Mouse (Mus musculus) frontal cortex, postnatal 36 days (tissue): ENCODE data around the gene Rpl23.
"Not testable (repeated sequence)": the region's sequence is repeated elsewhere in the genome, so short reads cannot be mapped to it uniquely, and the experiment has no call there.

Experiments
- DNase-seq, 2 experiments: peaks; one replicate each; pipeline ENCODE4 v3.0.0; 2022; ENCODE audit warnings: low spot score in 2 of 2

Gene Rpl23

DNA sequence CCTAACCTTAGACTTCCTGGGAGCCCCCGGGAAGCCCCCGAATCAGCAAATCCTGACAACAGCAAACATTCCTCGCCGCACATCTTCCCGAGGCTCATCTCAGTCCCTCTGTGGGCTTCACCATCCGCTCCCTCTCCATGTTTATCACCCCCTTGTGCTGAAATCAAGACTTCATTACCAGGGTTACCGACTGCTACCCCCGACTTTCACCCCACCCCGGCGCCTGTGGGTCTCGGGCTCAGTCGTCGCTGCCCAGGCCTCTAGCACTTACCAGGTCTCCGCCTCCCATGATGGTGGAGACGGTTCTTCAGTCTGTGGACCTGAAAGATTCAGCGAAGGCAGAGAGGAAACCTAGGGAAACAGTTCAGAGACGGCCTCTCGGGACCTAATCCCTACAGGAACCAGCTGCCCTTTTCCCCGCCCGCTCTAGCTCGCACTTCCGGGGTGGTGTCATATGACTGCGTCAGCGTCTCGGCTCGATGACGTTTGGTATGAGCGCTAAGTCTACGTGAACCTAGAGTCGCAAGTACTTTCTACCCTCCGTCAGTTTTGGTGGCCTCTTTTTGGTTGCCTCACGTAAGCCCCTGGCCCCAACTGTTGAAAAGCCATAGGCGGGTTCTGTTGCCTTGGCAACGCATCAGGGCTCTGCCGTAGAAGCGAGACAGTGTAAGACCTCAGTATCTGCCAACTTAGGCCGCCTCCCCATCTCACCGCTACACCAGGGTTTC, 15.9 kb downstream of the Rpl23 start, which contains the start of gene Cwc25:
Gene Cwc25 (minus strand): TSS at position 403 of the 728 bp plus-strand sequence.
- peak; percentile 96 to 99 for DNase-seq

DNA sequence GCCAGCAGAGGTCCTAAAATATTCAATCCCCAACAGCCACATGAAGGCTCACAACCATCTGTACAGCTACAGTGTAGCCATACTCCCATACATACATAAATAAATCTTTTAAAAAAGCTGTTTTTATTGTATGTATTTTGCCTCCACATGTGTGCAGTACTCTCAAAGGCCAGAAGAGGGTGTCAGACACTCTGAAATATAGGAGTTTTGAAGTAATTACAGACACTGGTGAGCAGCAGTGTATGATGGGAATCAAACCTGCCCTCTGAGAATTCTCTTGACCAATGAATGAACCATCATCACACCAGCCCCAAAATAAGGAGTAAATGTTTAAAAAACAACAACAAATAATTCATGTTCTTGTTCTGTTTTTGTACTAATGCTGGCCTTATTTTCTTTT, 20.6 kb downstream of the Rpl23 start:
- DNase-seq = no peak

GRCm38 (mm10) chr11:97758942-97759341, 23.3 kb downstream of the Rpl23 start:
- DNase-seq = no peak

DNA sequence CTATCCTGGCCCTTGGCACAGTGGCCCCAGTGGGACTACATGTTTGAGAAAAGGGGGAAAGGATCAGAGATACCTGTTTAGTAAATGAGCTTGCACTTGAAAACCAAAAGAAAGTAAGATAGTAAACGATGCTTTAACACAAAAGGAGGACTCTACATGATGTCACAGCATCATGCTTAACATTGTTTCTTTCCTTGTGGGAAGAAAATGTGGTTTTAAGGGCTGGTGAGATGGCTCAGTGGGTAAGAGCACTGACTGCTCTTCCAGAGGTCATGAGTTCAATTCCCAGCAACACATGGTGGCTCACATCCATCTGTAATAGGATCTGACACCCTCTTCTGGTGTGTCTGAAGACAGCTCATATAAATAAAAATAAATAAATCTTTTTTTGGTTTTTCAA, 24.1 kb downstream of the Rpl23 start:
- DNase-seq = no peak

GRCm38 (mm10) chr11:97753277-97753676, 29.0 kb downstream of the Rpl23 start:
- DNase-seq = peak; percentile 63 to 75

GRCm38 (mm10) chr11:97748496-97748895, 33.7 kb downstream of the Rpl23 start:
- no peak for DNase-seq

DNA sequence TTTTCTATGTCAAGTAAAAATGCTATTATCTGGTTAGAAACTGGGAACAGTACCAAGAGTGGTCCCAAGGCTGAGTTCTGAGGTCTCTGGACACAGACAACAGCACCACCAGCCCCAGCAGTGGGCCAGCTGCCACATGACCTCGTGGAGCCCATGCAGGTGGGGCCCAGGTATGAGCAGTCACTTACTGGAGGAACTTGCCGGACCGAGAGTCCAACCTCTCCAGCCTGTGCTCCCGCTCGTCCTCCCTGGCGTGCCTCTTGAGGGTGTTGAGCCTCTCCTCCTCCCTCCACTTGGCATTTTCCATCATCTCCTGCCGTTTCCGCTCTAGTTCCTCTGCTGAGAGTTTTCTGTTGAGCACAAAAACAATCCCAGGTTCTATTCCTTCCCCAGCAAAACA, 34.5 kb downstream of the Rpl23 start:
- DNase-seq = no peak

- DNase-seq = no peak
These were observed 36.9 kb downstream of the Rpl23 start for GRCm38 (mm10) chr11:97745331-97745721.

GRCm38 (mm10) chr11:97744718-97745330, 37.4 kb downstream of the Rpl23 start:
- DNase-seq = peak; percentile 97 to 98

DNA sequence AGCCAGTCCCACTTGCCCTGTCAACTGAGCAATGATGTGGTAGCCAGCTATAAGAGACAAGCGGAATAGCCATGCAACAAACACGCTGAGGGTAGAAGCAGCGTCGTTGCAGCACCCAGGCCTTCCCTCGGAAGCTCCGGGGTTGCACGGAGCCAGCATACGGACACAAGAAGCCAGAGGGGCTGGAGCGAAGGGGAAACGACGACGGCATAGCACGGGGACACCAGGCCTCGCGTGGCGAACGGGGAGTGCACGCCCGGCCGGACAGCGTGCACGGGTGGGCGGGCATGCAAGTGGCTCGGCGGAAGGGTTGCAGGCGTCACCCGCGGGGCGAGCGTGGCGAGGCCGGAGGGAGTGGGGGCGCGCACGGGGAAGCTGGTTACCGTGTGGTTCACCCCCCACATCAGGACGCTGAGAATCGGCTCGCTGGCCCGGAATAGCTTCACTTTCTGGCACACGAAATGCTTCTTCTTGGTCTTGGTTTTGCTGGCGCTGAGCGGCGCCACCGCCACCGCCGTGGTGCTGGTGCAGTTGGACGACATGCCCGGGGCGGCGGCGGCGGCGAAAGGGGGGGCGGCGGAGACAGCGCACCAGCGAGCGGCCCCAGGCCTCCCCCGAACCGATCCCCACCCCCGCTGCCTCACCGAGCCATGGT, 38.0 kb downstream of the Rpl23 start, which contains the start of gene Pip4k2b:
Gene Pip4k2b (minus strand): TSS at position 642 of the 655 bp plus-strand sequence.
- peak; percentile 57 to 58 for DNase-seq

DNA sequence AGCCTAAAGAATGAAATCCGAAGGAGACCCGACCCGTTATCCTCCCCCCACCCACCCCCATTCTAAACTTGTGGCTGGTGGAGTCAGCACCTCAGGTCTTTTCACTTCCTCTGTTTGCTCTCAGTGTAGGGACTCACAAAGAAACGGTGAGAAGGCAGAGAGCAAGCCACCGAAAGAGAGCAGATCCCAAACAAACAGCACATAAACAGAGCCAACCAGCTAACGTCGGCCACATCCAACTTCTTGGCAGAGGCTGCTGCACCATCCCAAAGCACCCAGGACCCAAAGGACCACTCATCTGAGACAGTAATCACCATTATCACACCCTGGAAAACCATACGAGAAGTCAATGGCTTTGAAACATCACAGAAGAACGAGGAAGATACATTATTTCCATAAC, 38.8 kb downstream of the Rpl23 start:
- DNase-seq = no peak

- DNase-seq = no peak
These were observed 39.6 kb downstream of the Rpl23 start for GRCm38 (mm10) chr11:97742591-97742990.

DNA sequence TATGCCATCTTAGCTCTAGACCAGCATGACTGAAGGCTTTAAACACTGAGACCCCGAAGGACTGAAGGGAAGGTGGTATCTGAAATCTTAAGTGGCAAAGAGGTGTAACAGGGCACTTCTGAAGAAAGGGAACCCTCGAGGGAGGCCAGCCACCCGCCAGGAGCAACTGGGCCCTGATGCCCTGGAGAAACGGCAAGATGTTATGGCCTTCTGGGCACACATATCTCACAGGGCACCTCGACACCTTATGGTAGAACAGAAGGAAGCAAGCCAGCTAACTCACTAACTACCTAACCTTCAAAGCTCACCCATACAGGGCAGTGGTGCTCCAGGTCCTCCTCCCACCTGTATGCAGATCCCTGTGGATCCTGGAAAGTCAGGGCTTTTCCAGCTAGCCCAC, 40.1 kb downstream of the Rpl23 start:
- no peak for DNase-seq

- no peak for DNase-seq
These were observed 42.0 kb downstream of the Rpl23 start for GRCm38 (mm10) chr11:97740190-97740589.

GRCm38 (mm10) chr11:97739155-97739554, 43.1 kb downstream of the Rpl23 start:
- no peak for DNase-seq

DNA sequence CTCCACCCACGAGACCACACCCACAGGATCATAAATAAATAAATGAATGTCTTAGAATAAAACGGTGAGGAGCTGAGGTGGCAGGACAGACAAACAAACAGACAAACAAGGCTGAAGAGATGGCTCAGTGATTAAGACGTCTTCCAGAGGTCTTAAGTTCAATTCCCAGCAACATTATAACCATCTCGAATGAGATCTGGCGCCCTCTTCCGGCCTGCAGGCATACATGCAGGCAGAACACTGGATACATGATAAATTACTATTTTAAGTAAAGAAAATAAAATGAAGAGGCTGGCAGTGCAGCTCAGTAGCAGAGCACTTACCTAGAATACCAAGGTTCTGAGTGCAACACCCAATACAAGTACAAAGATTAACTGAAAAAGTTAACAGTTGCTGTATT, 43.5 kb downstream of the Rpl23 start:
- DNase-seq = no peak

- DNase-seq = no peak
These were observed 44.6 kb downstream of the Rpl23 start for GRCm38 (mm10) chr11:97737600-97737999.

DNA sequence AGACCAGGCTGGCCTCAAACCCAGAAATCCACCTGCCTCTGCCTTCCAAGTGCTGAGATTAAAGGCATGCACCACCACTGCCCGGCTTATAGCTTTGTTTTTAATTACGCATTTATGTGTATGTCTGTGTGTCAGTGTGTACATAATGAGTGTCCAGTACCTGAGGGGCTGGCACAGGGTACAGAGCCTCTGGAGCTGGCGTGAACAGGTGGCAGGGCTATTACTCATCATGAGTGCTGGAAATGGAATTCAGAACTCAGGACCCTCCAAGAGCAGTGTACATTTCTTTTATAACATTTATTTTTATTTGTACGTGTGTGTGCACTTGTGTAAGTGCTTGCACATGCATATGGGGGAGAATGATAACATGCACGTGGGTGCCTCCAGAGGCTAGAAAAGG, 45.6 kb downstream of the Rpl23 start:
- DNase-seq = no peak

GRCm38 (mm10) chr11:97734810-97735209, 47.4 kb downstream of the Rpl23 start:
- not testable (repeated sequence) for DNase-seq

GRCm38 (mm10) chr11:97733689-97734088, 48.5 kb downstream of the Rpl23 start:
- no peak for DNase-seq

GRCm38 (mm10) chr11:97728730-97729129, 53.5 kb downstream of the Rpl23 start:
- no peak for DNase-seq

GRCm38 (mm10) chr11:97728311-97728710, 53.9 kb downstream of the Rpl23 start:
- DNase-seq = no peak
